Mouse (Mus musculus): ENCODE results near the gene Casp3.
A peak's percentile ranks its signal among the peaks of the same experiment; 100 is the strongest.
"Not testable (repeated sequence)": the region's sequence is repeated elsewhere in the genome, so short reads cannot be mapped to it uniquely, and the experiment has no call there.

Gene Casp3

DNA sequence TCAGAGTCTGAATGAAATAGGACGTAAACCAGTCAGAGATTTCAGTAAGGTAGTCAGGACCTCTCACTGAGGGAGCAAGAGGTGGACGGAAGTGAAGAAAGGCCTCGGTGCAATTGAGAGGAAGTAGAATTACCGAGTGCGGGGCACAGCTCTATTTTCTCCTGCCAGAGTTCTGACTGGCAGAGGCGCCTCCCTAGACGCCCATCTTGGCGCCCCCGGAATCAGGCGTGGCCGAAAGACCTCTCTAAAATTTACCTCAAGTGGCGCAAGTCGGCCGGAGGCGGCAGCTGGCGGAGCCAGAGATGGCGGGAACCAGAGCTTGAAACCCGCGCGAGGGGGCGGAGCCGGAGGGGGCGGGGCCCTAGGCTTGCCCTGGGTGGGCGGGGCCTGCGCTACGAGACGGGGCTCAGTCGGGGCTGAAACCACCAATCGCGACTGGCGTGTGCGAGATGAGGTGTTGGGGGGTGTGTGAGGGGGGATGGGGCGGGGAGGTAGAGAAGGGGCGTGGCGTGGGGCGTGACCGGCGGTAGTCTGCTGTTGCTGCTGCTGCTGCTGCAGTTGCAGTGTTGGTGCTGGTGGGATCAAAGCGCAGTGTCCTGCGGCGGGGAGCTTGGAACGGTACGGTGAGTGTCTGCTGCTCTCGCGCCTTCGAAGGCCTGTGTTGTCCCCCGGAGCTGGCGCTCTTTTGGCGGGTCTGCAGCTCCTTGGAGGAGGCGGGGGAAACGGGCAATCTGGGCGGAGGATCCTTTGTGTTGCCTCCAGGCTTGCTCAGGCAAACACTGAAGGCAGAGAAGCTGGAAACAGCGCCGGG, at the start of gene Casp3, which contains the start of gene Primpol:
TSS of gene Casp3 (plus strand) at position 413 of the 811 bp plus-strand sequence.
TSS of gene Primpol (minus strand) at position 334 of the 811 bp plus-strand sequence.
- peak; percentile 94 for DNase-seq

- no peak for DNase-seq
Observed at GRCm38 (mm10) chr8:46567946-46568345, 49.1 kb upstream of the Casp3 start.

DNA sequence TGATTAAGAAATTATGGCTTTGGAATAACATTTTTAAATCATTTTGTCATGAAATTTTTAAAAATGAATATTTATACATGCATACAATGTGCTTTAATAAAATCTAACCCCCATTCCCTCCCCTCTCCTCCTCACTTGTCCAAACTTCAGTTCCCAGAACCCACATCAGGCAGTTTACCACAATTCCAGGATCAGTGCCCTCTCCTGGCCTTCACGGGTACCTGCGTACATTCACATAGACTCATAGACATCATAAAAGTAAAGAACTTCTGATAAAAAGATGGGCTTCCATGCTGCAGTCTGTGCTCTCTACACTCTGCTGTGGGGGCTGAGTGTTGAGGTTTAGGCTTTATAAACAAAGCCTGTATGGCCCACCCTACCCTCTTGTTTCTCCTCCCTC, 48.1 kb upstream of the Casp3 start:
- no peak for DNase-seq

DNA sequence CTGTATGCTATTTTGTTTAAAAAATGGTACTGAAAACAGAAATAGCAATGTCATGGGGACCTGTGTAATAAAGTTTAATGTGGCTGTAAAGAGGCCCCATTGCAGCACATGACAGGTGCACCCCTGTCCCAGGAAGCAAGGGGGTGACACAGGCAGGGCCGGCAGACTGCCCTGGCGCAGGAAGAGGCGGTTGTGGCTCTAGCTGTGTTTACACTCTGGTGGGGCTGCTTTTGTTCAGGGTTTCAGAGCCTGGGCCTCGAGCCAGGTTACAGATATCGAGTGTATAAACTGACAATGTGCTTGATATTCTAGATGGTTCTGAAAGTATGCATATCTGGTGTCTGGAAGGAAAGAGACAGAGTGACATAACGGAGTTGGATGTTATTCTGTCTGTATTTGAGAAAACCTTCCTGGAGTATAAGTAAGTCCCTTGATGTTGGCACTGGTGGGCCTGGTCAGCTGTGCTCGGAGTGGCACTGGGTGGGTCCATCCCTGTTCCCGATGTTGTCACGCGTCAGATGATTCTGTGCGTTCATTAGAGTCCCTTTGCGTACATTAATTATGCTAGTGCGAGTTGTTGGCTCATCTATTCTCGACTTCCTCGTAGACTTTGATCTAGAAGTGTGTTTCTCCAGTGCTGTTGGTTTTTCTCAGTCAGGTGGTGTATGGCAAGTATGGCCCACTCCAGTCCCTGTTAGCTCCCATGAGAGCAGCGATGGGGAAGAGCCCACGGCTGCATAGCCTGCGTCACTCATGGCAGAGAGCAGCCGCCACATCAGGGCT, 47.2 kb upstream of the Casp3 start:
- DNase-seq = no peak

- DNase-seq = no peak
Observed at GRCm38 (mm10) chr8:46570673-46571072, 46.4 kb upstream of the Casp3 start.

DNA sequence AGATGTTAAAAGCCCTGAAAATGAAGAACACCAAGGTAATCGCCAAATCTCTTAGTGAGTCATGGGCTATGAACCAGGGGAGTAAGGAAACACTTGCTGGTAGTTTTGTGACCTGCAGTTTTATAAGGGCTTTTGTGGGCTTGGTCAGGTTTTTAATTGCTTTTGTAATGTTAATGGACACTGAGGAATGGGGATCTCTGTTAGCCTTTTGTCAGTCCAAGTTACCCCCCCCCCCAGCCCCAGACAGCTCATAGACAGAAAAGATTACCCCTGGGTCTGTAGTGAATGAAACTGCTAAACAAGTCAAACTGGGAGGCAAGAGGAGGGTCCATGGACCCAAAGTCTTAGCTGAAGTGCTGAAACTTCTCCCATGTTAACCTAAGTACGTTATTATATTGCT, 43.6 kb upstream of the Casp3 start:
- no peak for DNase-seq

DNA sequence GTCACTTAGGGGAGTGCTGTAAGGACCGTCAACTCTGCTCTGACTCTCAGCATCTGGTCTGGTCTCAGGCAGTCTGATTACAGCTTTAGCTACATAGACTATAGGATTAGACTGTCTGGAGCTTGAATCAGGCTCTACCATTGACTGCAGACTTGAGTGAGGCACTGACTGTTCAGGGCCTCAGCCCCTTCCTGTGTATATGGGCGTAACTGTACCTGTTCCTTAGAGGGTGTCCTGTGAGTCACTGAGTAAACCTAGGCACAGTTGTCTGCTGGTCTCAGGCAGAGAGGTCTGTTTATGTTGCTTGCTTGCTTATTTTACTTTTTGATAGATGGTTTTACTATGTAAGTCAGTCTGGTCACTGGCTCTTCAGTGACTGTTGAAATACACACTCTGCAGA, 43.1 kb upstream of the Casp3 start:
- no peak for DNase-seq

GRCm38 (mm10) chr8:46578794-46579193, 38.3 kb upstream of the Casp3 start:
- DNase-seq = no peak

GRCm38 (mm10) chr8:46584328-46584727, 32.8 kb upstream of the Casp3 start:
- not testable (repeated sequence) for DNase-seq

GRCm38 (mm10) chr8:46585576-46585975, 31.5 kb upstream of the Casp3 start:
- no peak for DNase-seq

GRCm38 (mm10) chr8:46587911-46588310, 29.2 kb upstream of the Casp3 start:
- DNase-seq = no peak

- no peak for DNase-seq
Observed at GRCm38 (mm10) chr8:46588663-46589062, 28.4 kb upstream of the Casp3 start.

GRCm38 (mm10) chr8:46593067-46593466, 24.0 kb upstream of the Casp3 start:
- DNase-seq = peak; percentile 20

DNA sequence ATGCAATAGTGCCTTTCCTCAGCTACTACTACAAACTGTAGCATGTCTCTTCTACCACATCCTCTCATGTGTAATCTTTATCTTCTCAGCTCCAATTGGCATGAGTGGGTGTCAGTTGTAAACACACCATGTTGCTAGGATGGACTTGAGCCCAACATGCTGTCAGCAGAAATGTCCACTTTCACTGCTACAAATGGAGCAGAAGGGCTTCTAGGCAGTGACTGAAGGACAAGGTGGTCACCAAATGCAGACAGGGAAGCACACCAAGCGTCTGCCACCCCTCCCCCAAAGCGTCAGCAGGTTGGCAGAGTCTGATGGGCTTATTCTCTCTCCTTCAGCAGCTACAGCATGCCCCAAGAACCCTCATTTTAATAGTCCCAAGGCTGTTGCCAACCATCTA, 23.3 kb upstream of the Casp3 start:
- peak; percentile 47 for DNase-seq

GRCm38 (mm10) chr8:46595593-46595992, 21.5 kb upstream of the Casp3 start:
- DNase-seq = no peak

DNA sequence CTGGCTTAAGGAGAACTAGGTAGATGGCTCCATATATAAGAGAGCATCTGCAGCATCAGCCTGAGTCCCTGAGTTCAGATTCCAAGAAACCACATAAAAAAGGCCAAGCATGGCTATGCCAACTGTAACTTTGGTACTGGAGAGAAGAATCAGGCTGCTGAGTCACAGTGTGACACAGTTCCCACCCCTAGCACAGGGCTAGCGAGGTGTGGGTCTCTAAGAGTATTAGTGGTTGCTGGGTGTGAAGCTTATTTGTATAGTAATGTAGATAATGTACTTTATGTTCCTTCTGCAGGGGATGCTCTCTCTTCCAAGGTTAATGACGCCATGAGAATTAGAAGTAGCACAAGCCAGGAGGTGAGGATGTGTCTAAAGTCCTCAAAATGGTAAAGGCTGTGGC, 20.6 kb upstream of the Casp3 start:
- DNase-seq = no peak

DNA sequence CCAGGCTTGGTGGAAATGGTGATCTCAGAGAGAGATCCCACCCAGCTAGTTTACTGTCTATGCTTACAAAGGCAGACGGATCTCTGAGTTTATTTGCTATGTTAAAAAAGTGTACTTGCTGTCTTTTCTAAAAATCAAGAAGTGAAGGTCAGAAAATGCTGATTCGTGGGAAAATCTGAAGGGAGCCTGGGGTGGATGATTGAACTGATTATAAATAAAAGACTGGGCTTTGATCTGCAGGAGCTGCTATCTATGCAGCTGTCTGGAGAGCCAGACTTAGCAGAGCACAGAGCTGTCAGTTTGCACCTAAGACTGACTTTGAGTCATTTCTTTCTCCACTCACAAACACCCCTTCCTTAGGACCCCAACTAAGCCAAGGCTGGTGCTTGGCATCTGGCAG, 19.7 kb upstream of the Casp3 start:
- DNase-seq = no peak

- DNase-seq = no peak
Observed at GRCm38 (mm10) chr8:46598114-46598513, 19.0 kb upstream of the Casp3 start.

DNA sequence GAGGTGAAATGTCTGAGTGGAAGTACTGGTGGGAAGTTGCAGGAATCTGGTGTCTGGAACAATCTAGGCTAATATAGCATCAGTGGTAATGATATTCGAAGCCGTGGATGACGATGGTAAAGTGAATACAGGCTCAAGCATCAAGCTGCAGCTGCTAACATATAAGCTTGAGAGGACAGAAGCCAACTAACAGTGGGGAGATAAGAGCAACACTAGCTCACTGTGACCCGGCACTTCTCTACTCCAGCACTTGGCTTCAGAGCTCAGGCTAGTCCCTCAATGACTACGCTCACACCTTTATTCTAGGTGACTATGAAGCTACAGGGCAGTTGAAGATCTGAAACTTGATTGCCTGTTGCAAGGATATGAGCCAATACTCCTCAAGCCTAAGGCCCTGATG, 18.3 kb upstream of the Casp3 start:
- no peak for DNase-seq

GRCm38 (mm10) chr8:46599314-46599904, 17.7 kb upstream of the Casp3 start:
- no peak for DNase-seq

- DNase-seq = no peak
Observed at GRCm38 (mm10) chr8:46600959-46601707, 16.0 kb upstream of the Casp3 start.

GRCm38 (mm10) chr8:46603587-46603986, 13.5 kb upstream of the Casp3 start:
- no peak for DNase-seq

- no peak for DNase-seq
Observed at GRCm38 (mm10) chr8:46606930-46607329, 10.2 kb upstream of the Casp3 start.
